ENCODE assay signal across 21 mouse cellular contexts in genomic region chr8:122319045-122319707, GRCm38 (mm10). TPM values are rescaled to one million over a fixed set of nuclear protein-coding genes. Genes with fewer than 3 reads are reported as not detected.
DNase-seq lines count a peak whose midpoint lies in the region; ATAC-seq and TF ChIP-seq lines count a peak whose summit lies in the region.
"Had no signal": no experiment of that assay in that cellular context is flagged by ENCODE, and none has a peak within 500 bp of the region (broad histone marks: within the 10 kb centered on the region; RNA-seq: fewer than 3 reads in every experiment).

No protein-coding gene starts in this region.

- H3K27me3 ChIP-seq in hindbrain, embryonic 10.5 days (ENCODE audit: insufficient read depth, poor library complexity, severe bottlenecking), result peaks cover 26% of the 10 kb centered on the region
- H3K27me3 ChIP-seq in hindbrain, embryonic 11.5 days (ENCODE audit: control insufficient read depth, insufficient read depth, low read length), result no peaks in the 10 kb centered on the region; the same call in 1 of the 2 replicates
- H3K27me3 ChIP-seq in MEL (ENCODE audit: control insufficient read depth in 1 of 2, insufficient read depth in 2 of 2, low read length in 2 of 2), result no peaks in the 10 kb centered on the region
- 0 out of 2 replicates have a peak, but pooled peaks cover 4% of the 10 kb centered on the region for H3K27me3 ChIP-seq in limb, embryonic 10.5 days (ENCODE audit: low read depth, poor library complexity, severe bottlenecking)
- H3K27me3 ChIP-seq in stomach, embryonic 14.5 days (ENCODE audit: control insufficient read depth, insufficient read depth, low read length), result no peaks in the 10 kb centered on the region
- H3K27me3 ChIP-seq: embryonic facial prominence, embryonic 12.5 days had no signal

- TF ChIP-seq EP300 in MEL (IDR thresholded peaks at IDR 0.05; ENCODE audit: low read depth in 1 of 2, low read length in 2 of 2), result peak; percentile 82 to 98

- H3K27ac ChIP-seq in hindbrain, embryonic 10.5 days, result peak overlapping the region; percentile 13
- H3K27ac ChIP-seq in hindbrain, embryonic 11.5 days (ENCODE audit: low read depth, low read length), result no peak overlapping the region
- peak overlapping the region; percentile 98 for H3K27ac ChIP-seq in MEL (ENCODE audit: control insufficient read depth, low read depth, low read length)
- H3K27ac ChIP-seq in limb, embryonic 10.5 days, result peak overlapping the region; percentile 28; the same call in 1 of the 2 replicates
- peak overlapping the region; percentile 71 for H3K27ac ChIP-seq in stomach, embryonic 14.5 days (ENCODE audit: low read length)
- H3K27ac ChIP-seq: embryonic facial prominence, embryonic 12.5 days; forebrain, embryonic 12.5 days; kidney, postnatal 0 days had no signal

- H3K9me3 ChIP-seq in hindbrain, embryonic 10.5 days, result no peaks in the 10 kb centered on the region
- H3K9me3 ChIP-seq in hindbrain, embryonic 11.5 days (ENCODE audit: control insufficient read depth, low read length), result no peaks in the 10 kb centered on the region
- no peaks in the 10 kb centered on the region for H3K9me3 ChIP-seq in MEL (replicated peaks; ENCODE audit: insufficient read depth, low read length)
- H3K9me3 ChIP-seq in limb, embryonic 10.5 days (replicated peaks), result no peaks in the 10 kb centered on the region
- H3K9me3 ChIP-seq in stomach, embryonic 14.5 days (ENCODE audit: control insufficient read depth, low read depth, low read length), result no peaks in the 10 kb centered on the region
- H3K9me3 ChIP-seq: embryonic facial prominence, embryonic 12.5 days; forebrain, embryonic 12.5 days had no signal

- no peak overlapping the region for H3K4me3 ChIP-seq in hindbrain, embryonic 10.5 days
- no peak overlapping the region for H3K4me3 ChIP-seq in hindbrain, embryonic 11.5 days (ENCODE audit: low read depth, low read length)
- H3K4me3 ChIP-seq in MEL (ENCODE audit: control insufficient read depth in 1 of 2, insufficient read depth in 1 of 2, low read depth in 2 of 2, low read length in 2 of 2), result no peak overlapping the region
- no peak overlapping the region for H3K4me3 ChIP-seq in limb, embryonic 10.5 days
- H3K4me3 ChIP-seq in stomach, embryonic 14.5 days (ENCODE audit: low read depth, low read length), result no peak overlapping the region
- H3K4me3 ChIP-seq: embryonic facial prominence, embryonic 12.5 days; forebrain, embryonic 12.5 days had no signal

- no peak for ATAC-seq in hindbrain, embryonic 11.5 days (ENCODE audit: low FRiP score)
- ATAC-seq in stomach, embryonic 14.5 days (ENCODE audit: insufficient number of reproducible peaks, insufficient read depth, low FRiP score, low read depth), result no peak
- ATAC-seq: hindbrain, embryonic 16.5 days had no signal

- no peak for TF ChIP-seq RAD21 in MEL (IDR thresholded peaks at IDR 0.05; ENCODE audit: low read depth, low read length)

- H3K79me2 ChIP-seq in MEL (ENCODE audit: control insufficient read depth, insufficient read depth, low read length, poor library complexity), result peaks cover 11% of the 10 kb centered on the region

- no peak; a peak in 1 of 4 replicates for TF ChIP-seq POLR2A in MEL (IDR thresholded peaks at IDR 0.05; ENCODE audit: control insufficient read depth in 1 of 2, insufficient read depth in 1 of 2, low read depth in 1 of 2, low read length in 2 of 2, poor library complexity in 1 of 2)

- H3K4me2 ChIP-seq in hindbrain, embryonic 11.5 days (replicated peaks; ENCODE audit: low read depth, low read length), result no peak overlapping the region
- H3K4me2 ChIP-seq in stomach, embryonic 14.5 days (replicated peaks; ENCODE audit: low read depth, low read length), result no peak overlapping the region
- H3K4me2 ChIP-seq: embryonic facial prominence, embryonic 12.5 days; forebrain, embryonic 12.5 days had no signal

- no peak for DNase-seq in hindbrain, embryonic 10.5 days (ENCODE audit: low spot score)
- no peak for DNase-seq in hindbrain, embryonic 11.5 days (ENCODE audit: low spot score)
- DNase-seq in MEL (ENCODE audit: low read depth, low spot score), result peak; percentile 68
- DNase-seq in limb, embryonic 10.5 days (ENCODE audit: low spot score), result no peak
- DNase-seq in frontal cortex, postnatal 14 days (ENCODE audit: low spot score in 2 of 2), result no peak
- DNase-seq in kidney, postnatal 25 days, result no peak
- no peak for DNase-seq in Muller cell, postnatal 12 days (ENCODE audit: inconsistent ontology term)
- DNase-seq: adrenal gland, postnatal 10 days; cerebellum, postnatal 14 days; gastrocnemius, postnatal 10 days; lung, adult 2 months had no signal

- H3K9ac ChIP-seq in hindbrain, embryonic 11.5 days (ENCODE audit: low read depth, low read length), result no peak overlapping the region
- H3K9ac ChIP-seq in MEL (ENCODE audit: control insufficient read depth, low read depth, low read length, poor library complexity, severe bottlenecking), result peak overlapping the region; percentile 62
- H3K9ac ChIP-seq in stomach, embryonic 14.5 days (replicated peaks; ENCODE audit: low read depth, low read length), result no peak overlapping the region
- H3K9ac ChIP-seq: embryonic facial prominence, embryonic 12.5 days; forebrain, embryonic 12.5 days had no signal

- no peaks in the 10 kb centered on the region for H3K36me3 ChIP-seq in hindbrain, embryonic 10.5 days
- no peaks in the 10 kb centered on the region for H3K36me3 ChIP-seq in hindbrain, embryonic 11.5 days (ENCODE audit: control insufficient read depth, insufficient read depth, low read length)
- H3K36me3 ChIP-seq in MEL (ENCODE audit: control insufficient read depth in 1 of 2, insufficient read depth in 2 of 2, low read length in 2 of 2), result peaks cover 11 to 84% of the 10 kb centered on the region in 2 experiments
- H3K36me3 ChIP-seq in limb, embryonic 10.5 days, result no peaks in the 10 kb centered on the region
- H3K36me3 ChIP-seq in stomach, embryonic 14.5 days (ENCODE audit: control insufficient read depth, insufficient read depth, low read length), result no peaks in the 10 kb centered on the region
- H3K36me3 ChIP-seq: embryonic facial prominence, embryonic 12.5 days; forebrain, embryonic 12.5 days had no signal

- WGBS in hindbrain, embryonic 10.5 days, result 72% methylated on average over 11 of the region's 11 CpGs
- 74% methylated on average over 11 of the region's 11 CpGs for WGBS in hindbrain, embryonic 11.5 days
- WGBS in limb, embryonic 10.5 days, result 79% methylated on average over 11 of the region's 11 CpGs
- WGBS in stomach, embryonic 14.5 days, result 59% methylated on average over 11 of the region's 11 CpGs

- peaks cover 95% of the 10 kb centered on the region for H3K4me1 ChIP-seq in hindbrain, embryonic 10.5 days (replicated peaks)
- H3K4me1 ChIP-seq in hindbrain, embryonic 11.5 days (replicated peaks; ENCODE audit: control insufficient read depth, insufficient read depth, low read length), result 0 out of 2 replicates have a peak, but pooled peaks cover 2% of the 10 kb centered on the region
- peaks cover 41 to 88% of the 10 kb centered on the region in 2 experiments for H3K4me1 ChIP-seq in MEL (ENCODE audit: control insufficient read depth in 1 of 2, insufficient read depth in 2 of 2, low read length in 2 of 2)
- H3K4me1 ChIP-seq in limb, embryonic 10.5 days, result peaks cover 74% of the 10 kb centered on the region
- peaks cover 31% of the 10 kb centered on the region; the same call in 1 of the 2 replicates for H3K4me1 ChIP-seq in stomach, embryonic 14.5 days (ENCODE audit: control insufficient read depth, insufficient read depth, low read length)

- no peak for TF ChIP-seq CTCF in MEL (IDR thresholded peaks at IDR 0.05 in 2 of 3, conservative IDR thresholded peaks at IDR 0.05 in 1 of 3; ENCODE audit: control insufficient read depth in 1 of 3, insufficient read depth in 1 of 3, low read depth in 2 of 3, low read length in 3 of 3, poor library complexity in 1 of 3, severe bottlenecking in 1 of 3)

TF ChIP-seq in MEL, 35 proteins besides CTCF, POLR2A, EP300 and RAD21 (continues in another document):
- TF ChIP-seq MXI1 (IDR thresholded peaks at IDR 0.05; ENCODE audit: low read depth, low read length) (peak; percentile 37; the same call in 1 of the 2 replicates), POLR2AphosphoS5 (IDR thresholded peaks at IDR 0.05; ENCODE audit: borderline replicate concordance, low read depth, low read length) (no peak), ELF1 (IDR thresholded peaks at IDR 0.05; ENCODE audit: low read depth, low read length) (0 out of 2 replicates have a peak, but pooled peaks have one; percentile 1), CHD2 (IDR thresholded peaks at IDR 0.05; ENCODE audit: low read length) (no peak), ZC3H11A (IDR thresholded peaks at IDR 0.05; ENCODE audit: low read depth, low read length) (no peak)

RNA-seq across cellular contexts. Expression of gene Zfpm1, which starts 37.2 kb away (rescaled TPM):
- 1.6 and 2.4 TPM in 2 replicates for polyA plus RNA-seq in hindbrain, embryonic 10.5 days (2016; fragmentation: Nextera tagmentation; extraction: Ambion mirVana)
- 1.6 and 1.9 TPM in 2 replicates for polyA plus RNA-seq in hindbrain, embryonic 11.5 days (2014; fragmentation: Nextera tagmentation; extraction: Ambion mirVana)
- total RNA-seq in MEL (2012; rRNA removed), result 104 and 133 TPM in 2 replicates
- 100 to 1,000 TPM; 260 to 343 TPM for polyA plus RNA-seq in MEL (2012; ENCODE audit: insufficient read depth in 1 of 2, insufficient read length in 2 of 2, low read depth in 1 of 2, low replicate concordance in 2 of 2, missing spikeins in 1 of 2)
- polyA plus RNA-seq in limb, embryonic 10.5 days (2016; fragmentation: Nextera tagmentation; extraction: Ambion mirVana), result 1.3 and 1.5 TPM in 2 replicates
- polyA plus RNA-seq in stomach, embryonic 14.5 days (2014; fragmentation: Nextera tagmentation; extraction: Ambion mirVana), result 3.1 TPM in 2 replicates

RNA-seq across cellular contexts. Expression of gene Trhr2, which starts 41.4 kb away (rescaled TPM):
- polyA plus RNA-seq in hindbrain, embryonic 10.5 days (2016; fragmentation: Nextera tagmentation; extraction: Ambion mirVana), result not detected in 2 replicates
- 0.11 and 0.25 TPM in 2 replicates for polyA plus RNA-seq in hindbrain, embryonic 11.5 days (2014; fragmentation: Nextera tagmentation; extraction: Ambion mirVana)
- 0.12 TPM in 1 of 2 replicates, not detected in the other for total RNA-seq in MEL (2012; rRNA removed)
- polyA plus RNA-seq in MEL (2012; ENCODE audit: insufficient read depth in 1 of 2, insufficient read length in 2 of 2, low read depth in 1 of 2, low replicate concordance in 2 of 2, missing spikeins in 1 of 2), result under 1 TPM in 1 of 2 experiments, not detected in 1; 0.07 TPM
- polyA plus RNA-seq in limb, embryonic 10.5 days (2016; fragmentation: Nextera tagmentation; extraction: Ambion mirVana), result not detected in 2 replicates
- not detected in 2 replicates for polyA plus RNA-seq in stomach, embryonic 14.5 days (2014; fragmentation: Nextera tagmentation; extraction: Ambion mirVana)
- total RNA-seq: adrenal gland, postnatal 10 days; gastrocnemius, postnatal 10 days; megakaryocyte progenitor cell, adult 5-6 weeks; monocyte, adult 5-6 weeks had no signal
- polyA plus RNA-seq: forebrain, embryonic 12.5 days; heart, postnatal 0 days; kidney, postnatal 0 days; lung, adult 2 months; neural tube, embryonic 14.5 days; thymus, postnatal 0 days had no signal

RNA-seq across cellular contexts. Expression of gene Zc3h18, which starts 57.2 kb away (rescaled TPM):
- polyA plus RNA-seq in hindbrain, embryonic 10.5 days (2016; fragmentation: Nextera tagmentation; extraction: Ambion mirVana), result 67.6 and 75.0 TPM in 2 replicates
- 38.4 and 38.6 TPM in 2 replicates for polyA plus RNA-seq in hindbrain, embryonic 11.5 days (2014; fragmentation: Nextera tagmentation; extraction: Ambion mirVana)
- total RNA-seq in MEL (2012; rRNA removed), result 84.3 and 98.5 TPM in 2 replicates
- polyA plus RNA-seq in MEL (2012; ENCODE audit: insufficient read depth in 1 of 2, insufficient read length in 2 of 2, low read depth in 1 of 2, low replicate concordance in 2 of 2, missing spikeins in 1 of 2), result 100 to 1,000 TPM in 1 of 2 experiments, 10 to 100 TPM in 1; 30.2 to 122 TPM
- 84.2 and 86.1 TPM in 2 replicates for polyA plus RNA-seq in limb, embryonic 10.5 days (2016; fragmentation: Nextera tagmentation; extraction: Ambion mirVana)
- polyA plus RNA-seq in stomach, embryonic 14.5 days (2014; fragmentation: Nextera tagmentation; extraction: Ambion mirVana), result 30.5 and 34.8 TPM in 2 replicates

Comparison
In these comparisons a context has a peak if more than half of its experiments do, and no peak if none do; other contexts are left out.
1. RNA of gene Zfpm1, which starts 37.2 kb away (polyA plus RNA-seq): 260 to 343 TPM in MEL; 3.1 TPM in stomach, embryonic 14.5 days, 1.6 to 1.9 TPM in hindbrain, embryonic 11.5 days, 1.6 to 2.4 TPM in hindbrain, embryonic 10.5 days and 1.3 to 1.5 TPM in limb, embryonic 10.5 days; every median in the first group is over 10 times any median in the second.